Mouse (Mus musculus): ENCODE measurements around the gene Mup17.
"Not testable (repeated sequence)": the region's sequence is repeated elsewhere in the genome, so short reads cannot be mapped to it uniquely, and the experiment has no call there.

Gene Mup17

DNA sequence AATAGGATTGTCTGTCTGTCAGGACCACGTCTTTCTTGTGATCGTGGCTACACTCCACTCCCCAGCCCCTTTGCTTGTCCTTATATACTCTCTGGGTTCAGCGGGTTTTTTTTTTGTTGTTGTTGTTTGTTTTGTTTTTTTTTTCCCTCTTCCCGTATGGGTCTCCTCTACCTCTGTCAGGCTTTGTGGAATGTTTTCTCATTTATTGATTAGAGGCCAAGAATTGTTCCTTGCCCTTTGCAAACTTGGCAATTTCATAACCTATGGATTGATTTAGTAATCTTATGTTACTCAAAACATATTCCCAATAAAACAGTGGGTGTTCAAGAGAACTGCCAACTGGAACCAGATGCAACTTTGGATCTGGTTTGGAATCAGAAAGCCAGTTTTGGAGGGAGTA is at the start of gene Mup17:
Mup17 (minus strand) TSS at position 101 of the 400 bp plus-strand sequence.
- DNase-seq (ENCODE audit: low read depth) = not testable (repeated sequence)

GRCm38 (mm10) chr4:61571561-61571960 is 24.1 kb downstream of the Mup17 start:
- not testable (repeated sequence) for DNase-seq (ENCODE audit: low read depth)

GRCm38 (mm10) chr4:61555887-61556286 is 39.8 kb downstream of the Mup17 start:
- not testable (repeated sequence) for DNase-seq (ENCODE audit: low read depth)

Measured in NIH3T3 (cell line).